Mouse (Mus musculus) CH12.LX (cell line): ENCODE results near the gene Cnpy4. TPM values are rescaled to one million over a fixed set of nuclear protein-coding genes. Genes with fewer than 3 reads are reported as not detected.

Experiments
- DNase-seq: peaks from one replicate; pipeline ENCODE4 v3.0.0-alpha.2; 2013; ENCODE audit errors: extremely low read depth
- H3K27ac ChIP-seq: 2 replicates; pipeline ENCODE4 v1.5.1; 2012; ENCODE audit warnings: low read depth, mild to moderate bottlenecking, control low read depth, moderate library complexity; ENCODE audit not compliant: insufficient read depth
- H3K27me3 ChIP-seq: replicated peaks from 2 replicates; pipeline ENCODE3; 2012; ENCODE audit warnings: inconsistent platforms
- H3K36me3 ChIP-seq, 2 experiments: replicated peaks in 1 of 2; 2 replicates each; pipeline versions ENCODE3 to v1.6.1; 2012; ENCODE audit warnings: inconsistent platforms in 1 of 2, low read length in 1 of 2, mild to moderate bottlenecking in 1 of 2, mixed read lengths in 1 of 2, moderate library complexity in 1 of 2; ENCODE audit not compliant: control insufficient read depth in 1 of 2, insufficient read depth in 1 of 2
- H3K4me1 ChIP-seq, 2 experiments: 2 replicates each; pipeline ENCODE4 v1.6.1; 2012; ENCODE audit warnings: inconsistent platforms in 1 of 2, moderate library complexity in 1 of 2; ENCODE audit not compliant: insufficient read depth in 2 of 2, control insufficient read depth in 1 of 2
- H3K4me2 ChIP-seq: 2 replicates; pipeline ENCODE4 v1.6.1; 2012; ENCODE audit warnings: low read depth, mild to moderate bottlenecking, control low read depth; ENCODE audit not compliant: poor library complexity, insufficient read depth, severe bottlenecking
- H3K4me3 ChIP-seq, 3 experiments: fragments of 150-350 bp in 1 of 3; sonication (generic) in 1 of 3; replicated peaks in 1 of 3; 2 replicates each; pipeline versions ENCODE3 to v1.5.1; 2011 to 2012; ENCODE audit warnings: low read depth in 2 of 3, low read length in 2 of 3, mild to moderate bottlenecking in 2 of 3, moderate library complexity in 2 of 3, control low read depth in 1 of 3, improper control_type of control experiment in 1 of 3, inconsistent platforms in 1 of 3, mixed read lengths in 1 of 3; ENCODE audit not compliant: poor library complexity in 1 of 3
- H3K79me2 ChIP-seq: replicated peaks from 2 replicates; pipeline ENCODE4 v1.6.1; 2012; ENCODE audit warnings: mild to moderate bottlenecking, moderate library complexity; ENCODE audit not compliant: control insufficient read depth, poor library complexity, insufficient read depth, severe bottlenecking; ENCODE audit errors: extremely low read depth
- H3K9ac ChIP-seq: 2 replicates; pipeline ENCODE4 v1.6.1; 2012; ENCODE audit warnings: low read depth, mild to moderate bottlenecking, control low read depth, moderate library complexity; ENCODE audit not compliant: insufficient read depth
- H3K9me3 ChIP-seq: replicated peaks from 2 replicates; pipeline ENCODE3; 2012; ENCODE audit warnings: low read length, inconsistent platforms, mixed read lengths
- BHLHE40 ChIP-seq: IDR thresholded peaks from 2 replicates; pipeline ENCODE4 v1.6.1; 2011; ENCODE audit warnings: mild to moderate bottlenecking, low read depth, low read length, improper control_type of control experiment
- CHD1 ChIP-seq: IDR thresholded peaks from 2 replicates; pipeline ENCODE4 v1.6.1; 2012; ENCODE audit warnings: low read depth, low read length, improper control_type of control experiment, inconsistent platforms
- CHD2 ChIP-seq: IDR thresholded peaks from 2 replicates; pipeline ENCODE4 v1.6.1; 2011; ENCODE audit warnings: low read length, improper control_type of control experiment
- CTCF ChIP-seq, 2 experiments: IDR thresholded peaks in 1 of 2; conservative IDR thresholded peaks in 1 of 2; 2 replicates each; pipeline ENCODE4 v1.5.1; 2011 to 2012; ENCODE audit warnings: low read depth in 2 of 2, low read length in 2 of 2, improper control_type of control experiment in 1 of 2, inconsistent platforms in 1 of 2, mild to moderate bottlenecking in 1 of 2, moderate library complexity in 1 of 2
- E2F4 ChIP-seq: IDR thresholded peaks from 2 replicates; pipeline ENCODE4 v1.6.1; 2011; ENCODE audit warnings: low read depth, low read length, improper control_type of control experiment; ENCODE audit not compliant: insufficient replicate concordance
- ETS1 ChIP-seq: conservative IDR thresholded peaks from 2 replicates; pipeline ENCODE4 v1.6.1; 2012; ENCODE audit warnings: low read depth, mild to moderate bottlenecking, inconsistent platforms, low read length, improper control_type of control experiment, moderate library complexity
- GABPA ChIP-seq: IDR thresholded peaks from 2 replicates; pipeline ENCODE4 v1.6.1; 2012; ENCODE audit warnings: low read depth, low read length, improper control_type of control experiment, inconsistent platforms; ENCODE audit not compliant: insufficient replicate concordance
- HCFC1 ChIP-seq: IDR thresholded peaks from 2 replicates; pipeline ENCODE4 v1.6.1; 2012; ENCODE audit warnings: low read depth, mild to moderate bottlenecking, inconsistent platforms, low read length, improper control_type of control experiment
- IRF4 ChIP-seq: IDR thresholded peaks from 2 replicates; pipeline ENCODE4 v1.6.1; 2014; ENCODE audit warnings: low read depth, mild to moderate bottlenecking, inconsistent platforms, low read length, improper control_type of control experiment
- JUN ChIP-seq: IDR thresholded peaks from 2 replicates; pipeline ENCODE4 v1.6.1; 2011; ENCODE audit warnings: low read depth, mild to moderate bottlenecking, low read length, improper control_type of control experiment, moderate library complexity; ENCODE audit not compliant: insufficient read depth
- JUND ChIP-seq: conservative IDR thresholded peaks from 2 replicates; pipeline ENCODE4 v1.6.1; 2011; ENCODE audit warnings: low read depth, low read length, improper control_type of control experiment
- KAT2A ChIP-seq: IDR thresholded peaks from 2 replicates; pipeline ENCODE4 v1.6.1; 2012; ENCODE audit warnings: low read length, improper control_type of control experiment, inconsistent platforms; ENCODE audit not compliant: insufficient replicate concordance
- MAFK ChIP-seq: IDR thresholded peaks from 2 replicates; pipeline ENCODE4 v1.6.1; 2011; ENCODE audit warnings: low read length, improper control_type of control experiment; ENCODE audit not compliant: insufficient replicate concordance
- MAX ChIP-seq: IDR thresholded peaks from 2 replicates; pipeline ENCODE4 v1.6.1; 2011; ENCODE audit warnings: low read length, improper control_type of control experiment
- MAZ ChIP-seq: IDR thresholded peaks from 2 replicates; pipeline ENCODE4 v1.6.1; 2012; ENCODE audit warnings: low read depth, mild to moderate bottlenecking, inconsistent platforms, low read length, improper control_type of control experiment, moderate library complexity
- MEF2A ChIP-seq: IDR thresholded peaks from 2 replicates; pipeline ENCODE4 v1.6.1; 2014; ENCODE audit warnings: low read depth, mild to moderate bottlenecking, inconsistent platforms, low read length, improper control_type of control experiment, borderline replicate concordance
- MXI1 ChIP-seq: IDR thresholded peaks from 2 replicates; pipeline ENCODE4 v1.6.1; 2011; ENCODE audit warnings: mild to moderate bottlenecking, low read depth, low read length, improper control_type of control experiment
- MYC ChIP-seq: IDR thresholded peaks from 2 replicates; pipeline ENCODE4 v1.6.1; 2011; ENCODE audit warnings: low read depth, mild to moderate bottlenecking, improper control_type of control experiment, low read length
- NRF1 ChIP-seq: IDR thresholded peaks from 2 replicates; pipeline ENCODE4 v1.6.1; 2014; ENCODE audit warnings: low read depth, mild to moderate bottlenecking, inconsistent platforms, low read length, improper control_type of control experiment, moderate library complexity
- PAX5 ChIP-seq: IDR thresholded peaks from 2 replicates; pipeline ENCODE4 v1.6.1; 2012; ENCODE audit warnings: low read length, inconsistent platforms, mixed read lengths
- POLR2A ChIP-seq: IDR thresholded peaks from 2 replicates; pipeline ENCODE4 v1.6.1; 2011; ENCODE audit warnings: low read depth, mild to moderate bottlenecking, improper control_type of control experiment, low read length
- POLR2AphosphoS2 ChIP-seq: IDR thresholded peaks from 2 replicates; pipeline ENCODE4 v1.6.1; 2011; ENCODE audit warnings: low read depth, low read length, improper control_type of control experiment
- RAD21 ChIP-seq: IDR thresholded peaks from 2 replicates; pipeline ENCODE4 v1.6.1; 2011; ENCODE audit warnings: low read depth, mild to moderate bottlenecking, low read length, improper control_type of control experiment, moderate library complexity
- RCOR1 ChIP-seq: conservative IDR thresholded peaks from 2 replicates; pipeline ENCODE4 v1.6.1; 2012; ENCODE audit warnings: low read depth, mild to moderate bottlenecking, inconsistent platforms, low read length, improper control_type of control experiment
- SIN3A ChIP-seq: IDR thresholded peaks from 2 replicates; pipeline ENCODE4 v1.6.1; 2012; ENCODE audit warnings: low read length, improper control_type of control experiment, inconsistent platforms
- SMC3 ChIP-seq: IDR thresholded peaks from 2 replicates; pipeline ENCODE4 v1.6.1; 2011; ENCODE audit warnings: low read depth, low read length, improper control_type of control experiment
- TBP ChIP-seq: conservative IDR thresholded peaks from 2 replicates; pipeline ENCODE4 v1.6.1; 2011; ENCODE audit warnings: low read depth, low read length, improper control_type of control experiment
- UBTF ChIP-seq: IDR thresholded peaks from 2 replicates; pipeline ENCODE4 v1.6.1; 2012; ENCODE audit warnings: low read depth, mild to moderate bottlenecking, inconsistent platforms, low read length, improper control_type of control experiment, moderate library complexity
- USF1 ChIP-seq: IDR thresholded peaks from 2 replicates; pipeline ENCODE4 v1.6.1; 2014; ENCODE audit warnings: low read depth, mild to moderate bottlenecking, inconsistent platforms, low read length, improper control_type of control experiment
- USF2 ChIP-seq: conservative IDR thresholded peaks from 2 replicates; pipeline ENCODE4 v1.6.1; 2011; ENCODE audit warnings: low read depth, low read length, improper control_type of control experiment
- ZKSCAN1 ChIP-seq: IDR thresholded peaks from 2 replicates; pipeline ENCODE4 v1.6.1; 2012; ENCODE audit warnings: low read depth, inconsistent platforms, low read length, improper control_type of control experiment, borderline replicate concordance
- ZMIZ1 ChIP-seq: IDR thresholded peaks from 2 replicates; pipeline ENCODE4 v1.6.1; 2012; ENCODE audit warnings: low read depth, mild to moderate bottlenecking, inconsistent platforms, low read length, improper control_type of control experiment
- ZNF384 ChIP-seq: IDR thresholded peaks from 2 replicates; pipeline ENCODE4 v1.6.1; 2012; ENCODE audit warnings: low read depth, low read length, improper control_type of control experiment, inconsistent platforms
- dilution Hi-C: fragments of 300-500 bp; cut with MboI; formaldehyde crosslinking; loops from 2 replicates; pipeline ENCODE4 v1.14.3; 2020; ENCODE audit warnings: low sequenced_read_pairs; ENCODE audit not compliant: extremely low pct_unique_long_range_greater_than_20kb, extremely low pct_ligation_motif_present
- in situ Hi-C: fragments of 300-500 bp; cut with MboI; formaldehyde crosslinking; loops from 3 replicates; pipeline ENCODE4 v1.14.3; 2019; ENCODE audit warnings: low sequenced_read_pairs, low pct_ligation_motif_present, low pct_unique_long_range_greater_than_20kb, mixed read lengths
- polyA plus RNA-seq: library from polyadenylated mRNA; unstranded; fragments of >175 nt; gene quantifications from 2 replicates; pipeline ENCODE4 v1.2.1, GENCODE M21; 2012; ENCODE audit warnings: low read depth; ENCODE audit not compliant: insufficient read length
- total RNA-seq, 2 experiments: library from RNA; depleted of rRNA; stranded (reverse); fragments of 300-350 nt in 1 of 2; fragments of >200 nt in 1 of 2; gene quantifications; 2 replicates each; pipeline ENCODE4 v1.2.3; 2012 to 2014

Gene Cnpy4
- total and polyA plus RNA-seq, 3 experiments = 19.2 to 24.9 (median 21.6) TPM

DNA sequence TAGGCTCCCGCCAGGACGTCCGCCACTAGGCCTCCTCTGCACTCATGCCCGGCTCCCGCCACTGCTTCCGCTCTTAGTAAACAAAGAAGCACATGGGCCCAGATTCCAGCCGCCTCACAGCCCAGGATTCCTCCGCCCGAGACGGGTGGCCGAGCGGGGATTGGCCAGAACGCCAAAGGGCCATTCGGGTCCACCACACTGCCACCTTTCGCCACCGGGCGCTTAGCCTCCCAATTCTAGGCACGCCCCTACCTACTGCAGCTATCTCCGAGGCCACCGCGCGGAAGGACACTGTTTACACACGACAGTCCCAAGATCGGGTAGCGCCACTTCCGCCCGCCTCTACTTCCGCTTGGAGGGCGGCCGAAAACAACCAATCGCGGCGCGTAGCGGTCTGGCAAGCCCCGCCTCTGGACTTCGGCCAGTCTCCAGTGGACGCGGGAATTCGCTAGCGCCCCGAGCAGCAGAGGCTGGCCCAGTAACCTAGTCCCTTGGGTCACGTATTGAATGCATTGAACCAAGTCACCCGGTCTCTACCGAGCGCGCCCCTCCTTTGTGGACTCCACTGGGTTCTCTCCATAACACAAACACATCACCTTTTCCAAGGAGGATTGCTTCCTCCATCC is 16.2 kb upstream of the Cnpy4 start (continued):
- TF ChIP-seq TBP (no peak), ZMIZ1 (peak; percentile 54; the same call in 1 of the 2 replicates), GABPA (no peak), ETS1 (no peak), PAX5 (no peak), HCFC1 (peak; percentile 82), MAFK (no peak), USF2 (no peak)

DNA sequence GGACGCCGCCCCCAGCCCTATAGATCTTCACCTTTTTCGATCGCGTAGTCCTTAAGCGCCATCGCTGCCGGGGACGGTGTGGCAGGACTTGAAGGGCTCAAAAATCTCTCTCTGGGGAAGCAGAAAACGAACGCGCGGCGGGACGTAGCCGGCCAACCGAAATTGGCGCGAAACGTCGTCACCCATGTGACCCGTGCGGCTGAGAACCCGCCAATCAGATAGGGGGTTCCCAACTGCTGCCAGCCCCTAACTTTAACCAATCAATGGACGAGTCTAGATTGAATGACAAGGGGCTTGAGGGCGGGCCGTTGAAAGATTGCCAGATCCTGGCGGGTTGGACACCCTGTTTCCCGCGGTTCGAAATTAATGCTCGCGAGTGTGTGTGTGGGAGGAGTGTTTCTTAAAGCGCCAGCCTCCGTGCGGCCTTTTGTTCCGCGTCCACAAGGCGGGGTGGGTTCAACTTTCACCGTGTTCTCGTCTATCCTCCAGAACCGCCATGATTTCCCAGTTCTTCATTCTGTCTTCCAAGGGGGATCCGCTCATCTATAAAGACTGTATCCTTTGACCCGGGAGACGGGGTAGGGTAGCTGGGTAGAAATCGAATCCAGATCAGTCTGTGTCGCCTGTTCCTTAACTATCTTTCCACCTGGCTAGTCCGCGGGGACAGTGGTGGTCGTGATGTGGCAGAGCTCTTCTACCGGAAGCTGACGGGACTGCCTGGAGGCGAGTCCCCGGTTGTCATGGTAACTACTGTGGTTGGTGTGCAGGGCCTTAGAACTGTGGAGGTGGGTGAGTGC is 15.4 kb upstream of the Cnpy4 start, which contains the start of the genes Ap4m1 and Mcm7:
Gene Ap4m1, plus strand, starts transcription at position 308 of the 797 bp plus-strand sequence.
Gene Mcm7, minus strand, starts transcription at position 728 of the 797 bp plus-strand sequence.
- H3K4me3 ChIP-seq = peak within 1 kb of the TSS; percentile 82 to 98 (median 88)
- DNase-seq = peak; percentile 98
- peaks cover 11 to 27% of the 10 kb centered on the region in 2 experiments for H3K4me1 ChIP-seq
- peak within 1 kb of the TSS; percentile 79 for H3K27ac ChIP-seq
- peaks cover 30% of the 10 kb centered on the region for H3K79me2 ChIP-seq
- H3K9ac ChIP-seq = peak within 1 kb of the TSS; percentile 91
- dilution Hi-C loops = no loop called here
- in situ Hi-C loops = no loop called here
- peaks cover 53 to 65% of the 10 kb centered on the region in 2 experiments for H3K36me3 ChIP-seq
- peak within 1 kb of the TSS; percentile 54; the same call in 1 of the 2 replicates for H3K4me2 ChIP-seq
- H3K9me3 ChIP-seq = no peaks in the 10 kb centered on the region
- no peaks in the 10 kb centered on the region for H3K27me3 ChIP-seq
- peak; percentile 68 for TF ChIP-seq ZMIZ1
- no peak; the same call in 1 of the 2 replicates for TF ChIP-seq BHLHE40
- no peak for TF ChIP-seq JUND
- TF ChIP-seq MAFK = no peak
- no peak for TF ChIP-seq SMC3
- TF ChIP-seq USF1 = peak; percentile 92
- peak; percentile 94 for TF ChIP-seq CHD2
- peak; percentile 64 for TF ChIP-seq HCFC1
- TF ChIP-seq RAD21 = no peak
- TF ChIP-seq UBTF = no peak
- TF ChIP-seq MXI1 = peak; percentile 66; the same call in 1 of the 2 replicates
- TF ChIP-seq KAT2A = peak; percentile 79
- no peak for TF ChIP-seq GABPA
- TF ChIP-seq POLR2A = peak; percentile 78
- peak; percentile 80; the same call in 1 of the 2 replicates for TF ChIP-seq POLR2AphosphoS2
- TF ChIP-seq PAX5 = no peak
- no peak for TF ChIP-seq JUN
- peak; percentile 65; the same call in 1 of the 2 replicates for TF ChIP-seq IRF4
- TF ChIP-seq E2F4 = peak; percentile 98; the same call in 1 of the 2 replicates
- TF ChIP-seq ZKSCAN1 = no peak
- no peak for TF ChIP-seq ETS1
- peak; percentile 12; the same call in 1 of the 2 replicates for TF ChIP-seq NRF1
- TF ChIP-seq ZNF384 = no peak
- TF ChIP-seq MEF2A = no peak
- TF ChIP-seq CHD1 = no peak
- peak; percentile 73; the same call in 1 of the 2 replicates for TF ChIP-seq MYC
- peak; percentile 71 for TF ChIP-seq TBP
- peak; percentile 85 for TF ChIP-seq SIN3A
- no peak for TF ChIP-seq CTCF (conservative IDR thresholded peaks at IDR 0.05 in 1 of 2, IDR thresholded peaks at IDR 0.05 in 1 of 2; ENCODE audit: low read depth in 2 of 2, low read length in 2 of 2)
- TF ChIP-seq RCOR1 = no peak
- TF ChIP-seq MAZ = no peak
- peak; percentile 85 for TF ChIP-seq USF2
- peak; percentile 86 for TF ChIP-seq MAX
